Mouse (Mus musculus) kidney, embryonic 14.5 days (tissue): ENCODE measurements at regions not wholly inside any gene's neighbourhood (a gene's known extent, or its start where the extent isn't known, plus 50 kb on each side); places are given as distances from the start of the nearest gene placed in this dataset.

Source experiments
- ATAC-seq: fragments of 200-750 bp; cut with Nextera tagmentation; 2 replicates; pipeline ENCODE4 v1.8.0; 2017; ENCODE audit warnings: moderate number of reproducible peaks, mild to moderate bottlenecking, moderate TSS enrichment, moderate library complexity; ENCODE audit not compliant: low FRiP score, low TSS enrichment
- H3K27ac ChIP-seq: fragments of 300-500 bp; sonication (generic); 2 replicates; pipeline ENCODE4 v1.5.1; 2014; ENCODE audit warnings: low read depth, mild to moderate bottlenecking, low read length, moderate library complexity, mixed read lengths
- H3K27me3 ChIP-seq: fragments of 300-500 bp; sonication (generic); 2 replicates; pipeline ENCODE4 v1.6.1; 2014; ENCODE audit warnings: mild to moderate bottlenecking, low read length; ENCODE audit not compliant: control insufficient read depth, insufficient read depth
- H3K36me3 ChIP-seq: fragments of 300-500 bp; sonication (generic); 2 replicates; pipeline ENCODE4 v1.6.1; 2014; ENCODE audit warnings: low read length, mixed read lengths; ENCODE audit not compliant: control insufficient read depth, insufficient read depth
- H3K4me1 ChIP-seq: fragments of 300-500 bp; sonication (generic); 2 replicates; pipeline ENCODE4 v1.6.1; 2014; ENCODE audit warnings: low read length, mixed read lengths; ENCODE audit not compliant: control insufficient read depth, insufficient read depth
- H3K4me2 ChIP-seq: fragments of 300-500 bp; sonication (generic); replicated peaks from 2 replicates; pipeline ENCODE4 v1.6.1; 2014; ENCODE audit warnings: low read depth, mild to moderate bottlenecking, low read length
- H3K4me3 ChIP-seq: fragments of 300-500 bp; sonication (generic); 2 replicates; pipeline ENCODE4 v1.5.1; 2014; ENCODE audit warnings: mild to moderate bottlenecking, low read length
- H3K9ac ChIP-seq: fragments of 300-500 bp; sonication (generic); 2 replicates; pipeline ENCODE4 v1.6.1; 2014; ENCODE audit warnings: low read depth, mild to moderate bottlenecking, low read length, moderate library complexity
- H3K9me3 ChIP-seq: fragments of 300-500 bp; sonication (generic); 2 replicates; pipeline ENCODE4 v1.6.1; 2016; ENCODE audit warnings: low read length; ENCODE audit not compliant: control insufficient read depth
- whole genome bisulfite sequencing: fragments of 180-500 bp; shearing (Covaris S2); extraction: QIAGEN DNeasy Blood & Tissue Kit; methylation state at CpG from one replicate; pipeline ENCODE4 v1.1.7; 2014; 5-methylcytosine and 5-hydroxymethylcytosine counted together

DNA sequence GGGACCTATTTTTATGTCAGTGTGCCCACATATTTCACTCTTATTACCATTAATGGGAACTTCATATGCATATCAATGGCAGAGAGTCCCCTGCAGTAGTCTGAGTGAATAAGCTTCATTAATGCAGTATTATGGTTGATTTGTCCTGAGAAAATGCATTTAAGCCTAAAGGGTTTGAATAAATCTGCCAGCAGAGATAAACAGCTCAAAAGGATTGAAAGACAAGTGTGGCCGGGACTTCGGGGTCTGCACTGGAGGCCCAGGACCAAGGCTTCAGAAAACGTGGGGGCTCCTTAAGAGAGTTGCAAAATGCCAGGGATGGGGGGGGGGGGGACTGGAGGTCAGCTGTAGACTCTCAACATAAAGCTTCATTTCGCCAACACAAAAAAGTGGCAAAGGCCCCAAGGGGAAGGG is 306.6 kb downstream of the Irs2 start:
- no peaks in the 10 kb centered on the region for H3K36me3 ChIP-seq
- no peak for ATAC-seq
- H3K9me3 ChIP-seq, result no peaks in the 10 kb centered on the region
- no peaks in the 10 kb centered on the region for H3K27me3 ChIP-seq
- no peaks in the 10 kb centered on the region for H3K4me1 ChIP-seq
- H3K4me3 ChIP-seq, result no peak overlapping the region
- H3K4me2 ChIP-seq, result no peak overlapping the region
- no peak overlapping the region for H3K9ac ChIP-seq
- WGBS, result 79% methylated on average over 4 of the region's 4 CpGs
- H3K27ac ChIP-seq, result no peak overlapping the region

DNA sequence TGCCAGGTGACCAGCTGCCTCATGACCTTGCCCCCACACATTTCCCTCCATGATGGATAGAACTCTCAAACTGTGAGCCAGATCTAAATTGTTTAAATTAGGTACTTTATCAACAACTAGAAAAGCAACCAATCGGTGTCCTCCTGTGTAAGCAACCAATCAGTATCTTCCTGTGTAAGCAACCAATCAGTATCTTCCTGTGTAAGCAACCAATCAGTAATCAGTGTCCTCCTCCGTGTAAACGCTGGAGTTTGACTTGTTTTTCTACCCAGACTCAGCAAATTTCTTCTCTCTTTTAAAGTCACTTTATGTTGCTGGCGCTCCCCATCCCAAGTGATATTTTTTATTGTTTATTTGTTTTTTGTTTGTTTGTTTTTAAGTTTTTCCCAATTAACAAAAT is 307.0 kb downstream of the Irs2 start:
- Histone ChIP-seq H3K9ac (no peak overlapping the region), H3K27me3 (no peaks in the 10 kb centered on the region), H3K36me3 (no peaks in the 10 kb centered on the region), H3K4me2 (no peak overlapping the region), H3K4me3 (no peak overlapping the region), H3K4me1 (no peaks in the 10 kb centered on the region), H3K27ac (no peak overlapping the region), H3K9me3 (no peaks in the 10 kb centered on the region)
- no peak for ATAC-seq
- 79% methylated on average over 4 of the region's 4 CpGs for WGBS

DNA sequence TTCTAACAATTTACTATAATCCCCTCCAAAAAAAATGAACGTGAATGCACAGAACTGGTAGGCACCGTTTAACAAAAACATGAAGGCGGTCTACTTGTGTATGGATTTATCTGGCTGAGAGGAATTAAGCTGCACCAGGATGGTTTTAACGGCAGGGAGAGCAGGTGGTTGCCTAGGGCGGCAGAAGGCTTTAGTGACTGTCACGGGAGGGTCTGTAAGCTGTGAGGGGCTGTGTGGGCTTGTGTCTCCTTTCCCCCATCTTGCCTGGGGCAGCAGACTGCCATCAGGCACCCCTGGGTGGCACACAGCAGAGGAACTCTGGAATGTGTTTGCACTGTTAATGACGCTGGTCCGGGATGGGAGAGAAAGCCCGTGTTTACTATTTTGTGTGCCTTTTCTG is 308.6 kb downstream of the Irs2 start:
- Histone ChIP-seq H3K36me3 (no peaks in the 10 kb centered on the region), H3K4me3 (no peak overlapping the region), H3K4me2 (no peak overlapping the region), H3K27ac (no peak overlapping the region), H3K4me1 (no peaks in the 10 kb centered on the region), H3K9ac (no peak overlapping the region), H3K9me3 (no peaks in the 10 kb centered on the region), H3K27me3 (no peaks in the 10 kb centered on the region)
- WGBS, result 86% methylated on average over 9 of the region's 9 CpGs
- no peak for ATAC-seq

DNA sequence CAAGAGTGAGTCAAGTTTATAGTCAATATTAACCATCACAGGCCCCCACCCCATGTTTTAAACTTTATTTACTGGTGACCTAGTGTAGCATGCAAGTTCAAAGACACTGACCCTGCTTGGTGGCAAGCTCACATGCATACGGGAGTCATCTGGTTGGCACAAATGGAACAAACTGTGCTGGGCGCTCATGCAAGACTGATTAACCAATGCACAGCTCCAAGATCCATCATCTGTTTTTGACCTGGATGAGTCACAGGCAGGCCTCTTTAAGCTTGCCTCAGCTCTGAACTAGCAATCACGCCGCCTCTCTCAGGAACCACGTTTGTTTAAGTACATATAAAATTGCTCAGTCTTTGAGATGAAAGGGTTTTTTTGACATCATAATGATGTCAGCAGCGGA is 313.1 kb downstream of the Irs2 start:
- H3K4me1 ChIP-seq, result peaks cover 4% of the 10 kb centered on the region; the same call in 1 of the 2 replicates
- no peak overlapping the region for H3K9ac ChIP-seq
- H3K36me3 ChIP-seq, result no peaks in the 10 kb centered on the region
- H3K9me3 ChIP-seq, result no peaks in the 10 kb centered on the region
- no peak overlapping the region for H3K27ac ChIP-seq
- H3K27me3 ChIP-seq, result no peaks in the 10 kb centered on the region
- H3K4me2 ChIP-seq, result no peak overlapping the region
- 74% methylated on average over 6 of the region's 6 CpGs for WGBS
- no peak for ATAC-seq
- no peak overlapping the region for H3K4me3 ChIP-seq

DNA sequence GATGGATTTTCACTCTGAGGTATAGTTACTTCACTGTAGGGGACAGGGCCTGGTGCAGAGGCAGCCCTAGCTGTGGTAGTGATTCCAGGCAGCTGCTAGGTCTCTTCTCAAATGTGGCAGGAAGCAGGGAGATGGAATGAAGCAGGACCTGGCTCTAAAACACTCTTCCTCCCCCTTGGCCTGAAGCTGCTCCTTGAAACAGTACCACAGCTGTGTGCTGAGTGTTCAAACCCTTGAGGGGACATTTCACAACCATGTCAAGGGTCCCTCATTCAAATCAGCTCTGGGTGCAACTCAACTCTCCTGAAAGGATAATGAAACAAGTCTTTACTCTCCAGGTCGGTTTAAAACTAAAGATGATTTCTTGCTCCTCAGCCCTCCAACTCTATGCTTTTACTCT is 317.6 kb downstream of the Irs2 start:
- Histone ChIP-seq H3K4me1 (peaks cover 6% of the 10 kb centered on the region; the same call in 1 of the 2 replicates), H3K9me3 (no peaks in the 10 kb centered on the region), H3K36me3 (no peaks in the 10 kb centered on the region), H3K4me3 (no peak overlapping the region), H3K4me2 (no peak overlapping the region), H3K9ac (no peak overlapping the region), H3K27me3 (no peaks in the 10 kb centered on the region), H3K27ac (no peak overlapping the region)
- ATAC-seq, result no peak
- WGBS, result 71% methylated on average over 1 of the region's 1 CpGs

DNA sequence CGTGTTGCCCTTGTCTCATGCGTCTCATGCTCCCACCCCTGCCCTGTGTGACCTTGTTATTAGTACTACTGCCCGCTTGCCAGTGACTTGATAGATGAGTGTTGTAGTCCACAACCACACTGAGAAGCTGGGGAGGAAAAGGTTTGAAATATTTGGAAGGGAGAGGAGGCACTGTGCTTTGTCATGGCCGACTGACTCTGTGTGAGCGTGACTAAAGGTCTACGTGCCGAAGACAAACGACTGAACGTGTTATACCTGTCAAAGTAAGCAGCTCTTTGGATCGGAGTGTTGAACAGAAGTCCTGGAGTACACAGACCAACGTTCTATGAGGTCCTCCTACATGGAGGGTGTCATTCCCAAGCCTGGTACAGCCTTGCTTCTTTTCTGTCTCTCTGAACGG is 318.4 kb downstream of the Irs2 start:
- Histone ChIP-seq H3K4me3 (no peak overlapping the region), H3K4me1 (peaks cover 6% of the 10 kb centered on the region; the same call in 1 of the 2 replicates), H3K9me3 (no peaks in the 10 kb centered on the region), H3K27ac (no peak overlapping the region), H3K9ac (no peak overlapping the region), H3K4me2 (no peak overlapping the region), H3K27me3 (no peaks in the 10 kb centered on the region), H3K36me3 (no peaks in the 10 kb centered on the region)
- WGBS, result 32% methylated on average over 12 of the region's 12 CpGs
- 0 out of 2 replicates have a peak, but pooled peaks have one; percentile 20 for ATAC-seq

DNA sequence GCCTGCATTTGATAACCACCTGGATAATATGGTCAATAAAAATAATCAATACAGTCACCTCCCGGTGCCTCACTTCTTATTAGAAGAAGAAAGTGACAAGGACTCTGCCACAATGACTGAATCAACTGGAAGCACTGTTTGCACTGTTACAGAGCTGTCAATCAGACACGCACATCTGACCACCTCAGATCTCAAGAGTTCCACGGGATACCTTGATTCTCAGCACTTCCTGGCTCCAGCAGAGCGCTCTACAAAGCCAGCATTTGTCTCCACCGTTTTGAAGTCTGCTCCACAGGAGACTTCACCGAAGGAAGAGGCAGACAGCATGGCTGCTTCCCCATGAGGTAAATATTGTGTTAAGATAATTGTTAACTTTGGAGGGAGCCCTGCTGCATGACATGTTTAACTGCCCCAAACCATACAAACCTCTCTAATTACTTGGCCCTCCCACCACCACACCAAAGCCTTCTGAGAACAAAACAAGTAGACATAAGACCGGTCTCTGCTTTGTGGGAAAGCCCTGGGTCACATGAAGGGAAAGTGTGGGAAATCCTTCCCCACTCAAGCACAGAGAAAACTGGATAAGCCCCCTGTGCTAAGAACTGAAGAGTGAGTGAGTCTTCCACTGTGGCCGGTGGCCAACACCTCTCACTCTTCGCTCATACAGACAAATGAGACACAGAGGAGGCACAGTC is 320.2 kb downstream of the Irs2 start:
- Histone ChIP-seq H3K27ac (no peak overlapping the region), H3K36me3 (no peaks in the 10 kb centered on the region), H3K4me3 (no peak overlapping the region), H3K9ac (no peak overlapping the region), H3K4me2 (peak overlapping the region; percentile 5; the same call in 1 of the 2 replicates), H3K27me3 (no peaks in the 10 kb centered on the region), H3K9me3 (no peaks in the 10 kb centered on the region), H3K4me1 (peaks cover 6% of the 10 kb centered on the region; the same call in 1 of the 2 replicates)
- WGBS, result 29% methylated on average over 9 of the region's 9 CpGs
- ATAC-seq, result peak; percentile 65
